Mouse (Mus musculus): ENCODE results near the gene Cbln1. TPM values are rescaled to one million over a fixed set of nuclear protein-coding genes. Genes with fewer than 3 reads are reported as not detected.

Cbln1 gene
- polyA plus RNA-seq, 1 experiment from 2014 or later, result 0.08 TPM

DNA sequence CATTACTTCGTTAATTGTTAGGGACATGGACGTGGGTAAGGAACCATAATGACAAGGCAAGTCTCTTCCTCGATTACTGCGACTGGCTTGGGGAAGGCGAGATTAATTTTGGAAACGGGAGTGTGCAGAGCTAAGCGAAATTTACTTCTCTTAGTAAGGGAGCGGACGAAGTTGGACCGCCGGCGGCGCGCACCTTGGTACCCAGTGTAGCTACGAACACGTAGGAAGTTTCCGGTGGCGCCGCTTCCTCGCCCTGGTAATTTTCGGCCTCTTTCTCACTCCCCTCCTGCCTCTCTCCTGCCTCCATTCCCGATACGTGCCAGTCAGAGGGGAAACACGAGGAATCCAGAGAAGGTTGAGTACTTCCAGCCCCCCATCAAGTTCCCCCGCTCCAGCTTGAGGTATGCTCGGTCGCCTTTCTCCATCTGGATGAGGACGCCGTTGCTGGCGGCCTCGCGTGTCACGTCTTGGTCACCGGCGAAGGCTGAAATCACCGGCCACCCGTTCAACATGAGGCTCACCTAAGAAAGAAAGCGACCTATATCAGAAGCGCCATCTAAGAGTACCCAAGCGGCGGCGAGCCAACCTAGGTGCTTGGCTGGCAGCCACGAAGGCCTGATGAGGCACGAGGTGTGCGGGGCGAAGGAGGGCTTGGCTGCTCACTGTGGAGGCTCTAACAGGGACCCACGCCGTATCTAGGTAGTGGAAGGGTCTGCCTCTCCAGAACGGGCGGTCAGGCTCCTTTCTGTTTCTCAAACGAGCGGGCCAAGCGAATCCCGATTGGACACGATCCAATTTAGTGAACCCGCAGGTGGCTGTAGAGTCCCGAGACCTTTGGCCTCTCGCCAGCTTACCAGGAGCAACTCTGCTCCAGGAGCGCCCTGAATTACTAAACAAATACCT, 2.2 kb downstream of the Cbln1 start:
- DNase-seq (ENCODE audit: low spot score), result no peak

GRCm38 (mm10) chr8:87468958-87469815, 3.2 kb downstream of the Cbln1 start:
- DNase-seq (ENCODE audit: low spot score), result no peak

DNA sequence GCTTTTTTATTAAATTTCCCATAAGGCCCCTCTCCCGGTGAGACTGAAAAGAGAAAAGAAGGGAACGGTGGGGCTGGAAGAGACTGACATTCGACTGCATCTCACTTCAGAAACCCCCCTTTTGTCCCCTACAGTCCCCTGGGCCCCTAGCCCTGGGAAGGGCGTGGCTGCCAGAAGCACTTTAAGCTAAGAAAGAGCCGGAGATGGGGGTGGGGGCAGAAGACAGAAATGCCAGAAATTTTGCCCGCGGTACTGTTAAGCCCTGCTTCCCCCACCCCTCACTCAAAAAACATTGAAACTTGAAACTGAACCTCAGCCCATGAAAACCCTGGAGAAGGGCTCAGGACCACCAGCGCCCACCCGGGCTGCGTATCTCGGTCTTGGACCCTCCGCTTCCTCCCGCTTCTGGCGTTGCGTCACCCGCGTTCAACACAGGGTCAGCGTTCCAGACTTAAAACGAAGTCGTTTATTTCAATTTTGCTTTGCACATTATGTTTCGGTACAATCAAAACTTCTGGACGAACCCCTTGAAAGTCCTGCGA, 3.9 kb downstream of the Cbln1 start:
- no peak for DNase-seq (ENCODE audit: low spot score)

- no peak for DNase-seq (ENCODE audit: low spot score)
Measured at GRCm38 (mm10) chr8:87467906-87468305, 4.5 kb downstream of the Cbln1 start.

- DNase-seq (ENCODE audit: low spot score), result no peak
Measured at GRCm38 (mm10) chr8:87466936-87467602, 5.3 kb downstream of the Cbln1 start.

GRCm38 (mm10) chr8:87466335-87466734, 6.1 kb downstream of the Cbln1 start:
- DNase-seq (ENCODE audit: low spot score), result no peak

DNA sequence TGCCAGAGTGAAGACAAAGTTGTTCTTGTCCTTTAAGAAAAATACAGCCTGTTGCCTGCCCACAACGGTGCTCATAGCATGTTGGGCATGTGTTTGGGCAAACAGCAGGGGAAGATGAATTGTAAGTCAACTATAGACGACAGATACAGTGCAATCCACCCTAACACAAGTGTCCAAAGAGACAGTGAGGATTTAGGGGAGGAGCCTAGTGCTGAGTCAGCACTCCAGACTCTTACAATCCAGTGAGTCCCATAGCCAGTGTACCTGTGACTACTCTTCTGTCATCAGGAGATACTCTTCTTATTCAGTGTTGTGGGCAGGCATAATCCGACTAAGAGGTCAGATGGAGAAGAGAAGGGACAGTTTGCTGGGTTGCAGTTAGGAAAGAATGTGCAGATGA, 8.0 kb downstream of the Cbln1 start:
- DNase-seq (ENCODE audit: low spot score), result no peak

GRCm38 (mm10) chr8:87461801-87462200, 10.6 kb downstream of the Cbln1 start:
- no peak for DNase-seq (ENCODE audit: low spot score)

- DNase-seq (ENCODE audit: low spot score), result no peak
Measured at GRCm38 (mm10) chr8:87456949-87457348, 15.5 kb downstream of the Cbln1 start.

- no peak for DNase-seq (ENCODE audit: low spot score)
Measured at GRCm38 (mm10) chr8:87452815-87453214, 19.6 kb downstream of the Cbln1 start.

GRCm38 (mm10) chr8:87451737-87452136, 20.7 kb downstream of the Cbln1 start:
- no peak for DNase-seq (ENCODE audit: low spot score)

- DNase-seq (ENCODE audit: low spot score), result no peak
Measured at GRCm38 (mm10) chr8:87434592-87434991, 37.8 kb downstream of the Cbln1 start.

DNA sequence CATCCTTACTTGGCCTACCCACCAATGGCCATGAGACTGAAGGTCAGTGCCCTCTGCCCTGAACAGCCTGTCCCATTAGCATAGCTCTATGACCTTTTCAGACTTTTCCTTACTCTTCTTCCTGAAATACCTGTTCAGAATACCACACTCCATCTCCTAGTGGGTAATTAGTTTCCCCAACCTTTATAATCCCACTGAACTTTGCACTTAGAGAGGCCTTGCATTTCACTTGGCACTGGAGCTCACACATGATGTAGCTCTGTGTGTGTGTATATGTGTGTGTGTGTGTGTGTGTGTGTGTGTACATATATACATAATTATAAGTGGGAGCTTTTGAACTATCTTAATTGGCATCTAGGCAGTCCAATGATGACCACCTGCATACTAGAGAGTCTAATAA, 45.2 kb downstream of the Cbln1 start:
- DNase-seq (ENCODE audit: low spot score), result no peak

GRCm38 (mm10) chr8:87424706-87425105, 47.7 kb downstream of the Cbln1 start:
- no peak for DNase-seq (ENCODE audit: low spot score)

DNA sequence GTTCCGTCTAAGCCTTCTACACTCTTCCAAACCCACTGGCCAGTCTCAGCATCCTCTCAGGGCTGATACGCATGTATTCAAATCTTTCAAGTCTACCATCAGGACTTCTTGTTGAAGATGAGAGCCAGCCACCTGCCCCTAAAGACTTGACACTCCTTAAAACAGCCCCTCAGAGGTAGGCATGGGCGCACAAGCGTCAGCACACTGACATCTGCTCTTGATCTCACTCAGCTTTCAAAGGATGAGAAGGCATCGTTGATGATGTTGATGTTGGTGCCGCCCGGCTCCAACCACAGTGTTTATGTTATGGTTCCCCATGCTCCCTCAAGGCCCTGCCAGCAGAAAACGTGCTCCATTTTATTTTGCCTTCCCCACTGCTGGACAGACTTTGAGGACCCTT, 50.7 kb downstream of the Cbln1 start:
- no peak for DNase-seq (ENCODE audit: low spot score)

Other genes starting within 250 kb of the Cbln1 start
- gene 4933402J07Rik, start 91.2 kb upstream of the Cbln1 start, polyA plus RNA-seq (2015; fragmentation: Nextera tagmentation; extraction: Ambion mirVana), result not detected in 2 replicates

Measured in thymus, postnatal 0 days (tissue).